Mouse (Mus musculus) forebrain, postnatal 0 days (tissue): ENCODE measurements around the gene Cmip. TPM values are rescaled to one million over a fixed set of nuclear protein-coding genes. Genes with fewer than 3 reads are reported as not detected.

Source experiments
- ATAC-seq: fragments of 200-750 bp; cut with Nextera tagmentation; 2 replicates; pipeline ENCODE4 v1.8.0; 2017; ENCODE audit warnings: mild to moderate bottlenecking, moderate library complexity
- DNase-seq: peaks from one replicate; pipeline ENCODE4 v3.0.0-alpha.2; 2015
- H3K27ac ChIP-seq: fragments of 300-500 bp; sonication (generic); 2 replicates; pipeline ENCODE4 v1.5.1; 2014; ENCODE audit warnings: low read depth, mild to moderate bottlenecking, antibody characterized with exemption, low read length, moderate library complexity, mixed read lengths
- H3K27me3 ChIP-seq: fragments of 300-500 bp; sonication (generic); 2 replicates; pipeline ENCODE4 v1.6.1; 2014; ENCODE audit warnings: mild to moderate bottlenecking, low read length, mixed read lengths; ENCODE audit not compliant: insufficient read depth
- H3K36me3 ChIP-seq: fragments of 300-500 bp; sonication (generic); 2 replicates; pipeline ENCODE4 v1.6.1; 2014; ENCODE audit warnings: mild to moderate bottlenecking, moderate library complexity; ENCODE audit not compliant: insufficient read depth
- H3K4me1 ChIP-seq: fragments of 300-500 bp; sonication (generic); 2 replicates; pipeline ENCODE4 v1.6.1; 2014; ENCODE audit warnings: antibody characterized with exemption; ENCODE audit not compliant: insufficient read depth
- H3K4me2 ChIP-seq: fragments of 300-500 bp; sonication (generic); 2 replicates; pipeline ENCODE4 v1.6.1; 2014; ENCODE audit warnings: low read depth, mild to moderate bottlenecking, moderate library complexity
- H3K4me3 ChIP-seq: fragments of 300-500 bp; sonication (generic); 2 replicates; pipeline ENCODE4 v1.5.1; 2014; ENCODE audit warnings: low read depth, low read length, mixed read lengths
- H3K9ac ChIP-seq: fragments of 300-500 bp; sonication (generic); 2 replicates; pipeline ENCODE4 v1.6.1; 2014; ENCODE audit warnings: mild to moderate bottlenecking
- H3K9me3 ChIP-seq: fragments of 300-500 bp; sonication (generic); 2 replicates; pipeline ENCODE4 v1.6.1; 2016; ENCODE audit warnings: low read length
- CTCF ChIP-seq: sonication (generic); IDR thresholded peaks from 2 replicates; pipeline ENCODE4 v1.5.1; 2016; ENCODE audit warnings: antibody characterized with exemption, control low read depth, low read depth
- WGBS: fragments of 180-500 bp; shearing (Covaris S2); extraction: QIAGEN DNeasy Blood & Tissue Kit; methylation state at CpG from one replicate; pipeline ENCODE4 v1.1.7; 2014; 5-methylcytosine and 5-hydroxymethylcytosine counted together
- polyA plus RNA-seq: library from polyadenylated mRNA; unstranded; fragments of >200 nt; fragmentation: Nextera tagmentation; extraction: Ambion mirVana; gene quantifications from 2 replicates; pipeline ENCODE4 v1.2.1, GENCODE M21; 2015
- total RNA-seq: library from RNA; depleted of rRNA; stranded (reverse); fragments of >200 nt; gene quantifications from 2 replicates; pipeline ENCODE4 v1.2.3, GENCODE M21; 2014

Cmip gene
- total and polyA plus RNA-seq, 2 experiments from 2014 or later, result 192 to 204 TPM

- H3K4me1 ChIP-seq, result no peaks in the 10 kb centered on the region
- no peaks in the 10 kb centered on the region for H3K36me3 ChIP-seq
- H3K4me3 ChIP-seq, result no peak overlapping the region
- no peak overlapping the region for H3K27ac ChIP-seq
- DNase-seq, result no peak
- no peak overlapping the region for H3K9ac ChIP-seq
- 53% methylated on average over 19 of the region's 19 CpGs for WGBS
- TF ChIP-seq CTCF, result no peak
- H3K9me3 ChIP-seq, result no peaks in the 10 kb centered on the region
- H3K27me3 ChIP-seq, result no peaks in the 10 kb centered on the region
- no peak overlapping the region for H3K4me2 ChIP-seq
- ATAC-seq, result no peak
Observed at GRCm38 (mm10) chr8:117339296-117339957, 82.6 kb downstream of the Cmip start.

GRCm38 (mm10) chr8:117339958-117340651 lies 83.2 kb downstream of the Cmip start:
- H3K9ac ChIP-seq, result no peak overlapping the region
- WGBS, result 47% methylated on average over 12 of the region's 12 CpGs
- no peaks in the 10 kb centered on the region for H3K9me3 ChIP-seq
- H3K4me2 ChIP-seq, result no peak overlapping the region
- no peaks in the 10 kb centered on the region for H3K27me3 ChIP-seq
- no peak for TF ChIP-seq CTCF
- ATAC-seq, result no peak
- H3K4me1 ChIP-seq, result no peaks in the 10 kb centered on the region
- no peak overlapping the region for H3K27ac ChIP-seq
- no peak for DNase-seq
- no peaks in the 10 kb centered on the region for H3K36me3 ChIP-seq
- H3K4me3 ChIP-seq, result no peak overlapping the region

GRCm38 (mm10) chr8:117340800-117341199 lies 83.9 kb downstream of the Cmip start:
- no peak overlapping the region for H3K4me3 ChIP-seq
- no peak for TF ChIP-seq CTCF
- H3K27me3 ChIP-seq, result no peaks in the 10 kb centered on the region
- no peaks in the 10 kb centered on the region for H3K36me3 ChIP-seq
- H3K4me2 ChIP-seq, result no peak overlapping the region
- ATAC-seq (no peak), DNase-seq (no peak)
- no peak overlapping the region for H3K9ac ChIP-seq
- H3K4me1 ChIP-seq, result no peaks in the 10 kb centered on the region
- no peak overlapping the region for H3K27ac ChIP-seq
- WGBS, result 94% methylated on average over 12 of the region's 12 CpGs
- H3K9me3 ChIP-seq, result no peaks in the 10 kb centered on the region

- no peaks in the 10 kb centered on the region for H3K27me3 ChIP-seq
- H3K4me3 ChIP-seq, result no peak overlapping the region
- no peaks in the 10 kb centered on the region for H3K9me3 ChIP-seq
- no peaks in the 10 kb centered on the region for H3K4me1 ChIP-seq
- ATAC-seq (no peak), DNase-seq (no peak)
- H3K27ac ChIP-seq, result no peak overlapping the region
- H3K9ac ChIP-seq, result no peak overlapping the region
- 84% methylated on average over 8 of the region's 8 CpGs for WGBS
- H3K36me3 ChIP-seq, result no peaks in the 10 kb centered on the region
- no peak overlapping the region for H3K4me2 ChIP-seq
- no peak for TF ChIP-seq CTCF
Observed at GRCm38 (mm10) chr8:117342735-117343385, 86.0 kb downstream of the Cmip start.

GRCm38 (mm10) chr8:117343484-117343883 lies 86.6 kb downstream of the Cmip start:
- Histone ChIP-seq H3K27ac (no peak overlapping the region), H3K4me1 (0 out of 2 replicates have a peak, but pooled peaks cover 3% of the 10 kb centered on the region), H3K9ac (no peak overlapping the region), H3K9me3 (no peaks in the 10 kb centered on the region), H3K27me3 (no peaks in the 10 kb centered on the region), H3K4me2 (no peak overlapping the region), H3K4me3 (no peak overlapping the region), H3K36me3 (no peaks in the 10 kb centered on the region)
- WGBS, result 82% methylated on average over 10 of the region's 10 CpGs
- no peak for TF ChIP-seq CTCF
- no peak for DNase-seq
- ATAC-seq, result no peak

- WGBS, result 80% methylated on average over 11 of the region's 11 CpGs
- ATAC-seq, result no peak
- 0 out of 2 replicates have a peak, but pooled peaks cover 5% of the 10 kb centered on the region for H3K4me1 ChIP-seq
Observed at GRCm38 (mm10) chr8:117344899-117345298, 88.0 kb downstream of the Cmip start.

GRCm38 (mm10) chr8:117345376-117345775 lies 88.5 kb downstream of the Cmip start:
- DNase-seq (no peak), ATAC-seq (no peak)
- Histone ChIP-seq H3K36me3 (no peaks in the 10 kb centered on the region), H3K9ac (no peak overlapping the region), H3K27me3 (no peaks in the 10 kb centered on the region), H3K4me3 (no peak overlapping the region), H3K4me2 (no peak overlapping the region), H3K27ac (no peak overlapping the region), H3K4me1 (0 out of 2 replicates have a peak, but pooled peaks cover 5% of the 10 kb centered on the region), H3K9me3 (no peaks in the 10 kb centered on the region)
- no peak for TF ChIP-seq CTCF
- 94% methylated on average over 11 of the region's 11 CpGs for WGBS

More at GRCm38 (mm10) chr8:117344899-117345298, 88.0 kb downstream of the Cmip start:
- H3K27me3 ChIP-seq, result no peaks in the 10 kb centered on the region
- no peak for DNase-seq
- no peak overlapping the region for H3K4me2 ChIP-seq
- H3K27ac ChIP-seq, result no peak overlapping the region
- no peaks in the 10 kb centered on the region for H3K9me3 ChIP-seq
- no peaks in the 10 kb centered on the region for H3K36me3 ChIP-seq
- H3K4me3 ChIP-seq, result no peak overlapping the region
- no peak for TF ChIP-seq CTCF
- no peak overlapping the region for H3K9ac ChIP-seq
